Mouse (Mus musculus) spleen, adult 2 months (tissue): ENCODE measurements around the gene Col12a1.

ENCODE experiments used
- CTCF ChIP-seq: fragments of 200-500 bp; IDR thresholded peaks from 2 replicates; pipeline ENCODE4 v1.5.1; 2011; ENCODE audit warnings: mild to moderate bottlenecking, inconsistent platforms; ENCODE audit not compliant: insufficient read depth, insufficient read length, insufficient replicate concordance; ENCODE audit errors: extremely low read depth
- POLR2A ChIP-seq: fragments of 200-500 bp; IDR thresholded peaks from 2 replicates; pipeline ENCODE4 v1.6.1; 2011; ENCODE audit warnings: low read depth, low read length, inconsistent platforms

GRCm38 (mm10) chr9:79645757-79646156 is 72.9 kb downstream of the Col12a1 start:
- TF ChIP-seq CTCF: no peak
- no peak for TF ChIP-seq POLR2A
